Mouse (Mus musculus) cerebellum, adult 2 months (tissue): ENCODE results near the gene Sh3tc1.

Experiments used
- CTCF ChIP-seq: fragments of 200-500 bp; IDR thresholded peaks from 2 replicates; pipeline ENCODE4 v1.5.1; 2011; ENCODE audit warnings: low read depth, mild to moderate bottlenecking, control low read depth, low read length, moderate library complexity, borderline replicate concordance; ENCODE audit not compliant: insufficient read depth
- POLR2A ChIP-seq: fragments of 200-500 bp; IDR thresholded peaks from 2 replicates; pipeline ENCODE4 v1.6.1; 2011; ENCODE audit warnings: low read length, control low read depth, borderline replicate concordance; ENCODE audit not compliant: insufficient read depth

DNA sequence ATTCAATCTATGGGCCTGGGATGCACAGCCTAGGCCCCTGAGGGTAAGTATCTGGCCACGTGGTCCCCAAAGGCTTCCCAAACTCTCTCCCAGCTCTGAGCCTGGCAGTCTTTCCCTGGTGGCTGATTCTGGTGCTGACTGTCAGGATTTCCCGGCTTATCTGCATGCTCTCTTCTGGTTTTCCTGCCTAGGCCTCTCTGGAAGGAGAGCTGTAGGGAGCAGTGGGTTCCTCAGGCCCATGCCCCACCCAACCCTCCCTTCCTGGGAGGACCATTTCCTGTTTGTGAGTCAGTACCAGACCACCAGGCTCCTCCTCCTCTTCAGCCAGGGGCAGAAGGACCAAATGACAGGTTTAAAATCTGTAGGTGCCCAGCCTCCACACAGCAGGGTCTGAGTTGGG, 17.1 kb downstream of the Sh3tc1 start:
- TF ChIP-seq POLR2A (no peak), CTCF (no peak)
